14 mouse cellular contexts compared by ENCODE assay signal in genomic region chr7:116700409-116700808, GRCm38 (mm10).
"Had no signal": no experiment of that assay in that cellular context is flagged by ENCODE, and none has a peak within 500 bp of the region (broad histone marks: within the 10 kb centered on the region; RNA-seq: fewer than 3 reads in every experiment).

No protein-coding gene starts in this region.

- H3K27me3 ChIP-seq: neural tube, embryonic 15.5 days; stomach, embryonic 15.5 days had no signal

- DNase-seq: retina, postnatal 1 day; right cerebral cortex, adult 18-20 months; right cerebral cortex, postnatal 14 days; right cerebral cortex, postnatal 25 days; spleen, adult 18-20 months; thymus, adult 18-20 months; thymus, adult 2 months; thymus, postnatal 14 days; thymus, postnatal 25 days; thymus, postnatal 36 days; thymus, postnatal 4 days had no signal

- H3K4me2 ChIP-seq: neural tube, embryonic 13.5 days; neural tube, embryonic 15.5 days; stomach, embryonic 15.5 days had no signal

- H3K4me1 ChIP-seq: stomach, embryonic 15.5 days had no signal

- H3K4me3 ChIP-seq: neural tube, embryonic 13.5 days; neural tube, embryonic 15.5 days; stomach, embryonic 15.5 days had no signal

- H3K9me3 ChIP-seq: neural tube, embryonic 15.5 days; stomach, embryonic 15.5 days had no signal

- H3K36me3 ChIP-seq: neural tube, embryonic 13.5 days; neural tube, embryonic 15.5 days; stomach, embryonic 15.5 days had no signal

- H3K9ac ChIP-seq: neural tube, embryonic 13.5 days; neural tube, embryonic 15.5 days; stomach, embryonic 15.5 days had no signal

- H3K27ac ChIP-seq: neural tube, embryonic 13.5 days; neural tube, embryonic 15.5 days; stomach, embryonic 15.5 days had no signal
